Mouse (Mus musculus) stomach, adult 2 months (tissue): ENCODE measurements around the gene Prss32. TPM values are rescaled to one million over a fixed set of nuclear protein-coding genes. Genes with fewer than 3 reads are reported as not detected.

Source experiments
- polyA plus RNA-seq: library from polyadenylated mRNA; depleted of rRNA; stranded (reverse); fragments of >200 nt; gene quantifications from 2 replicates; pipeline ENCODE4 v1.2.3, GENCODE M21; 2012; rRNA removed

The Prss32 gene
- polyA plus RNA-seq = 9.4 and 22.5 TPM in 2 replicates

GRCm38 (mm10) chr17:23843812-23844273 lies at the start of gene Prss32, which contains the start of gene Prss41:
TSS of gene Prss32 (plus strand) at chr17:23843855.
TSS of gene Prss41 (minus strand) at chr17:23844172.

GRCm38 (mm10) chr17:23829064-23829619 lies 14.5 kb upstream of the Prss32 start, which contains the start of gene Elob:
TSS of gene Elob (minus strand) at chr17:23829136.

GRCm38 (mm10) chr17:23836006-23836575 lies 7.6 kb upstream of the Prss32 start, which contains the start of gene Prss33:
TSS of gene Prss33 (minus strand) at chr17:23836056.

GRCm38 (mm10) chr17:23867756-23868155 lies 24.1 kb downstream of the Prss32 start, which contains the start of gene Prss21:
TSS of gene Prss21 (plus strand) at chr17:23868056.

GRCm38 (mm10) chr17:23880576-23880975 lies 36.9 kb downstream of the Prss32 start, which contains the start of the genes Dcpp1 and Dcpp2:
TSS of gene Dcpp1 (plus strand) at chr17:23880876.
TSS of gene Dcpp2 (plus strand) at chr17:23880880.

Other genes starting within 250 kb of the Prss32 start
- gene Zfp13, start 244.4 kb upstream of the Prss32 start, polyA plus RNA-seq = 7.4 and 8.7 TPM in 2 replicates
- gene Zscan10, start 243.0 kb upstream of the Prss32 start, polyA plus RNA-seq = 0.06 TPM in 1 of 2 replicates, not detected in the other
- 0.51 and 0.68 TPM in 2 replicates for gene Mmp25, start 198.6 kb upstream of the Prss32 start, polyA plus RNA-seq
- gene Bicdl2, start 183.3 kb upstream of the Prss32 start, polyA plus RNA-seq = 11.4 and 11.9 TPM in 2 replicates
- 586 and 660 TPM in 2 replicates for gene Hcfc1r1, start 170.3 kb upstream of the Prss32 start, polyA plus RNA-seq
- gene Thoc6, start 170.0 kb upstream of the Prss32 start, polyA plus RNA-seq = 11.5 and 15.7 TPM in 2 replicates
- 20.9 and 37.2 TPM in 2 replicates for gene Tnfrsf12a, start 166.4 kb upstream of the Prss32 start, polyA plus RNA-seq
- gene Cldn6, start 164.6 kb upstream of the Prss32 start, polyA plus RNA-seq = 0.08 and 0.19 TPM in 2 replicates
- not detected in 2 replicates for gene Cldn9, start 159.8 kb upstream of the Prss32 start, polyA plus RNA-seq
- not detected in 2 replicates for gene 1520401A03Rik, start 121.1 kb upstream of the Prss32 start, polyA plus RNA-seq
- gene Pkmyt1, start 117.5 kb upstream of the Prss32 start, polyA plus RNA-seq = 22.3 and 33.2 TPM in 2 replicates
- gene Paqr4, start 103.0 kb upstream of the Prss32 start, polyA plus RNA-seq = 95.8 and 156 TPM in 2 replicates
- gene Kremen2, start 98.0 kb upstream of the Prss32 start, polyA plus RNA-seq = 3.2 and 6.6 TPM in 2 replicates
- gene Flywch1, start 72.3 kb upstream of the Prss32 start, polyA plus RNA-seq = 11.7 and 13.7 TPM in 2 replicates
- gene Flywch2, start 57.8 kb upstream of the Prss32 start, polyA plus RNA-seq = 3.7 and 5.8 TPM in 2 replicates
- gene Srrm2, start 53.3 kb upstream of the Prss32 start, polyA plus RNA-seq = 196 and 280 TPM in 2 replicates
- 361 and 511 TPM in 2 replicates for gene Elob, start 14.7 kb upstream of the Prss32 start, polyA plus RNA-seq
- gene Prss33, start 7.8 kb upstream of the Prss32 start, polyA plus RNA-seq = 0.04 and 0.39 TPM in 2 replicates
- 0.24 and 1.5 TPM in 2 replicates for gene Prss41, start 317 bp downstream of the Prss32 start, polyA plus RNA-seq
- gene Prss21, start 24.2 kb downstream of the Prss32 start, polyA plus RNA-seq = not detected in 2 replicates
- gene Dcpp1, start 37.0 kb downstream of the Prss32 start, polyA plus RNA-seq = not detected in 2 replicates
- gene Dcpp2, start 37.0 kb downstream of the Prss32 start, polyA plus RNA-seq = not detected in 2 replicates
- gene Dcpp3, start 73.6 kb downstream of the Prss32 start, polyA plus RNA-seq = not detected in 2 replicates
- gene Sbp, start 97.8 kb downstream of the Prss32 start, polyA plus RNA-seq = not detected in 2 replicates
- not detected in 2 replicates for gene Sbpl, start 111.4 kb downstream of the Prss32 start, polyA plus RNA-seq
- 0.45 and 0.55 TPM in 2 replicates for gene Prss30, start 136.7 kb downstream of the Prss32 start, polyA plus RNA-seq
- 0.58 and 0.98 TPM in 2 replicates for gene Prss22, start 154.2 kb downstream of the Prss32 start, polyA plus RNA-seq
- gene Prss27, start 194.3 kb downstream of the Prss32 start, polyA plus RNA-seq = 10.9 and 15.8 TPM in 2 replicates
- gene Kctd5, start 229.6 kb downstream of the Prss32 start, polyA plus RNA-seq = 12.6 and 22.9 TPM in 2 replicates